Comparison of ENCODE assay signal across 1 mouse cellular context in genomic region chr11:96992722-96993311, GRCm38 (mm10).
A peak's percentile ranks its signal among the peaks of the same experiment; 100 is the strongest.
TF ChIP-seq lines count a peak whose summit lies in the region.

No protein-coding gene starts in this region.

TF ChIP-seq in CH12.LX, 34 proteins besides CTCF, POLR2A, EP300 and RAD21 (continued from another document):
- TF ChIP-seq MAX (IDR thresholded peaks at IDR 0.05; ENCODE audit: low read length): peak; percentile 54; the same call in 1 of the 2 replicates
- peak; percentile 51; the same call in 1 of the 2 replicates for TF ChIP-seq ELF1 (IDR thresholded peaks at IDR 0.05; ENCODE audit: low read depth, low read length)
- TF ChIP-seq NELFE (IDR thresholded peaks at IDR 0.05; ENCODE audit: low read depth, low read length): 0 out of 2 replicates have a peak, but pooled peaks have one; percentile 46
- TF ChIP-seq TBP (conservative IDR thresholded peaks at IDR 0.05; ENCODE audit: low read depth, low read length): peak; percentile 94
- peak; percentile 62; the same call in 1 of the 2 replicates for TF ChIP-seq MEF2A (IDR thresholded peaks at IDR 0.05; ENCODE audit: borderline replicate concordance, low read depth, low read length)
- no peak; the same call in 1 of the 2 replicates for TF ChIP-seq ZMIZ1 (IDR thresholded peaks at IDR 0.05; ENCODE audit: low read depth, low read length)
- peak; percentile 37; the same call in 1 of the 2 replicates for TF ChIP-seq IRF4 (IDR thresholded peaks at IDR 0.05; ENCODE audit: low read depth, low read length)
- no peak for TF ChIP-seq ZC3H11A (IDR thresholded peaks at IDR 0.05; ENCODE audit: low read depth, low read length)
- TF ChIP-seq CHD2 (IDR thresholded peaks at IDR 0.05; ENCODE audit: low read length): 0 out of 2 replicates have a peak, but pooled peaks have one; percentile 17
- peak; percentile 89 for TF ChIP-seq MAZ (IDR thresholded peaks at IDR 0.05; ENCODE audit: low read depth, low read length)
- TF ChIP-seq POLR2AphosphoS2 (IDR thresholded peaks at IDR 0.05; ENCODE audit: low read depth, low read length): no peak
- peak; percentile 70; the same call in 1 of the 2 replicates for TF ChIP-seq TCF12 (IDR thresholded peaks at IDR 0.05; ENCODE audit: low read depth, low read length)
- TF ChIP-seq MAFK (IDR thresholded peaks at IDR 0.05; ENCODE audit: insufficient replicate concordance, low read length): peak; percentile 21; the same call in 1 of the 2 replicates
- no peak for TF ChIP-seq NRF1 (IDR thresholded peaks at IDR 0.05; ENCODE audit: low read depth, low read length)
- TF ChIP-seq GABPA (IDR thresholded peaks at IDR 0.05; ENCODE audit: insufficient replicate concordance, low read depth, low read length): no peak
- peak; percentile 59; the same call in 1 of the 2 replicates for TF ChIP-seq MXI1 (IDR thresholded peaks at IDR 0.05; ENCODE audit: low read depth, low read length)
- TF ChIP-seq ZNF384 (IDR thresholded peaks at IDR 0.05; ENCODE audit: low read depth, low read length): no peak
